ENCODE assay signal across 9 mouse cellular contexts in genomic region chr4:145254418-145254817, GRCm38 (mm10). TPM values are rescaled to one million over a fixed set of nuclear protein-coding genes. Genes with fewer than 3 reads are reported as not detected.
DNase-seq lines count a peak whose midpoint lies in the region; ATAC-seq and TF ChIP-seq lines count a peak whose summit lies in the region.
"Had no signal": no experiment of that assay in that cellular context is flagged by ENCODE, and none has a peak within 500 bp of the region (broad histone marks: within the 10 kb centered on the region; RNA-seq: fewer than 3 reads in every experiment).

No protein-coding gene starts in this region.

- no peak for ATAC-seq in heart, embryonic 13.5 days (ENCODE audit: extremely low read depth, insufficient number of reproducible peaks, low FRiP score, low TSS enrichment)
- ATAC-seq in liver, embryonic 12.5 days, result no peak

- H3K4me2 ChIP-seq in heart, embryonic 13.5 days, result 0 out of 2 replicates have a peak overlapping the region, but pooled peaks have one; percentile 4
- H3K4me2 ChIP-seq in liver, embryonic 12.5 days, result peak overlapping the region; percentile 15; the same call in 1 of the 2 replicates

- TF ChIP-seq POLR2A in small intestine, adult 2 months (IDR thresholded peaks at IDR 0.05; ENCODE audit: low read depth, low read length), result no peak

- in situ Hi-C loops in ES-E14 (cut with MboI; ENCODE audit: low sequenced_read_pairs in 2 of 2, unreplicated experiment in 2 of 2), result no loop called here

- no peak overlapping the region for H3K27ac ChIP-seq in heart, embryonic 13.5 days (replicated peaks)
- no peak overlapping the region for H3K27ac ChIP-seq in ES-E14 (ENCODE audit: insufficient read depth, low read depth, low read length, poor library complexity, severe bottlenecking)
- H3K27ac ChIP-seq in liver, embryonic 12.5 days, result no peak overlapping the region
- no peak overlapping the region for H3K27ac ChIP-seq in small intestine, adult 2 months (ENCODE audit: insufficient read depth, low read depth, low read length)
- no peak overlapping the region for H3K27ac ChIP-seq in embryonic facial prominence, embryonic 10.5 days (replicated peaks)

- 43% methylated on average over 13 of the region's 13 CpGs for WGBS in heart, embryonic 13.5 days
- WGBS in liver, embryonic 12.5 days (ENCODE audit: insufficient replicate concordance), result 22% methylated on average over 13 of the region's 13 CpGs
- 13% methylated on average over 13 of the region's 13 CpGs for WGBS in small intestine, adult 2 months
- 66% methylated on average over 13 of the region's 13 CpGs for WGBS in embryonic facial prominence, embryonic 10.5 days

- no peak for DNase-seq in heart, postnatal 4 days
- DNase-seq in ES-E14 (ENCODE audit: low read depth, low spot score), result no peak
- DNase-seq in adrenal gland, postnatal 25 days, result no peak
- DNase-seq in embryonic facial prominence, embryonic 10.5 days (ENCODE audit: low spot score), result no peak
- DNase-seq in urinary bladder, postnatal 10 days (ENCODE audit: low spot score), result no peak
- DNase-seq: kidney, postnatal 10 days had no signal

- no peak for TF ChIP-seq CTCF in small intestine, adult 2 months (IDR thresholded peaks at IDR 0.05; ENCODE audit: extremely low read depth, insufficient read length, insufficient replicate concordance, low read depth, low read length)

- H3K27me3 ChIP-seq in heart, embryonic 13.5 days (replicated peaks), result 0 out of 2 replicates have a peak, but pooled peaks cover under 1% of the 10 kb centered on the region
- peaks cover 13% of the 10 kb centered on the region; the same call in 1 of the 2 replicates for H3K27me3 ChIP-seq in liver, embryonic 12.5 days (replicated peaks)
- no peaks in the 10 kb centered on the region for H3K27me3 ChIP-seq in small intestine, adult 2 months (ENCODE audit: control insufficient read depth, insufficient read depth, low read length)
- no peaks in the 10 kb centered on the region for H3K27me3 ChIP-seq in embryonic facial prominence, embryonic 10.5 days (replicated peaks; ENCODE audit: low read depth, poor library complexity, severe bottlenecking)

- H3K36me3 ChIP-seq in heart, embryonic 13.5 days, result no peaks in the 10 kb centered on the region
- H3K36me3 ChIP-seq in ES-E14 (ENCODE audit: control insufficient read depth, insufficient read depth, low read length, poor library complexity, severe bottlenecking), result no peaks in the 10 kb centered on the region
- no peaks in the 10 kb centered on the region for H3K36me3 ChIP-seq in liver, embryonic 12.5 days
- no peaks in the 10 kb centered on the region for H3K36me3 ChIP-seq in small intestine, adult 2 months (ENCODE audit: control insufficient read depth, insufficient read depth, low read length)
- no peaks in the 10 kb centered on the region for H3K36me3 ChIP-seq in embryonic facial prominence, embryonic 10.5 days (replicated peaks)

- H3K9me3 ChIP-seq in heart, embryonic 13.5 days, result no peaks in the 10 kb centered on the region
- no peaks in the 10 kb centered on the region for H3K9me3 ChIP-seq in ES-E14 (ENCODE audit: control insufficient read depth, insufficient read depth, low read depth, low read length)
- no peaks in the 10 kb centered on the region for H3K9me3 ChIP-seq in liver, embryonic 12.5 days (replicated peaks)
- H3K9me3 ChIP-seq in embryonic facial prominence, embryonic 10.5 days, result no peaks in the 10 kb centered on the region

- H3K9ac ChIP-seq in heart, embryonic 13.5 days, result no peak overlapping the region
- peak overlapping the region; percentile 31; the same call in 1 of the 2 replicates for H3K9ac ChIP-seq in ES-E14 (ENCODE audit: insufficient read depth, low read depth, low read length, poor library complexity, severe bottlenecking)
- no peak overlapping the region for H3K9ac ChIP-seq in liver, embryonic 12.5 days

- H3K4me3 ChIP-seq in heart, embryonic 13.5 days, result no peak overlapping the region
- H3K4me3 ChIP-seq in ES-E14 (ENCODE audit: insufficient read depth in 1 of 2, low read depth in 1 of 2, low read length in 2 of 2, poor library complexity in 1 of 2, severe bottlenecking in 1 of 2), result no peak overlapping the region; a peak in 1 of 4 replicates
- no peak overlapping the region for H3K4me3 ChIP-seq in liver, embryonic 12.5 days
- peak overlapping the region; percentile 39 for H3K4me3 ChIP-seq in small intestine, adult 2 months (ENCODE audit: low read depth, low read length)
- no peak overlapping the region for H3K4me3 ChIP-seq in embryonic facial prominence, embryonic 10.5 days

- H3K4me1 ChIP-seq in heart, embryonic 13.5 days, result no peaks in the 10 kb centered on the region
- H3K4me1 ChIP-seq in ES-E14 (ENCODE audit: control insufficient read depth in 2 of 2, insufficient read depth in 2 of 2, low read length in 2 of 2, poor library complexity in 1 of 2), result peaks cover 18 to 20% of the 10 kb centered on the region in 2 experiments; a peak in 3 of 4 replicates
- H3K4me1 ChIP-seq in liver, embryonic 12.5 days, result no peaks in the 10 kb centered on the region
- peaks cover 6% of the 10 kb centered on the region; the same call in 1 of the 2 replicates for H3K4me1 ChIP-seq in small intestine, adult 2 months (ENCODE audit: control insufficient read depth, insufficient read depth, insufficient read length, low read length)
- no peaks in the 10 kb centered on the region for H3K4me1 ChIP-seq in embryonic facial prominence, embryonic 10.5 days

TF ChIP-seq in ES-E14, 5 proteins besides CTCF, POLR2A, EP300 and RAD21:
- TF ChIP-seq CHD2 (IDR thresholded peaks at IDR 0.05; ENCODE audit: low read depth, low read length) (no peak), HCFC1 (IDR thresholded peaks at IDR 0.05; ENCODE audit: borderline replicate concordance, insufficient read depth, low read length) (no peak), ZC3H11A (IDR thresholded peaks at IDR 0.05; ENCODE audit: borderline replicate concordance, low read depth, low read length) (no peak), ZNF384 (IDR thresholded peaks at IDR 0.05; ENCODE audit: low read depth, low read length) (no peak), MAFK (IDR thresholded peaks at IDR 0.05; ENCODE audit: insufficient read depth, low read depth, low read length) (peak; percentile 55; the same call in 1 of the 2 replicates)

RNA-seq across cellular contexts. Expression of gene Tnfrsf1b, which starts 7.7 kb away (rescaled TPM):
- polyA plus RNA-seq in heart, embryonic 13.5 days (2015; fragmentation: Nextera tagmentation; extraction: Ambion mirVana), result 2.7 and 3.0 TPM in 2 replicates
- total RNA-seq in heart, postnatal 4 days (2021), result 1 to 10 TPM; 4.5 to 5.0 TPM
- 4.3 and 10.7 TPM in 2 replicates for total RNA-seq in ES-E14 (2012; rRNA removed)
- 4.9 TPM in 2 replicates for polyA plus RNA-seq in liver, embryonic 12.5 days (2016; fragmentation: Nextera tagmentation; extraction: Ambion mirVana)
- polyA plus RNA-seq in small intestine, adult 2 months (2012; rRNA removed), result 13.5 and 14.2 TPM in 2 replicates
- 4.9 and 7.2 TPM in 2 replicates for total RNA-seq in adrenal gland, postnatal 25 days (2021)
- polyA plus RNA-seq in embryonic facial prominence, embryonic 10.5 days (2016; fragmentation: Nextera tagmentation; extraction: Ambion mirVana), result 1.6 and 1.9 TPM in 2 replicates

RNA-seq across cellular contexts. Expression of gene Vps13d, which starts 59.6 kb away (rescaled TPM):
- 6.2 and 6.6 TPM in 2 replicates for polyA plus RNA-seq in heart, embryonic 13.5 days (2015; fragmentation: Nextera tagmentation; extraction: Ambion mirVana)
- total RNA-seq in heart, postnatal 4 days (2021), result 10 to 100 TPM; 67.7 to 68.9 TPM
- total RNA-seq in ES-E14 (2012; rRNA removed), result 15.3 and 23.3 TPM in 2 replicates
- 3.5 and 3.9 TPM in 2 replicates for polyA plus RNA-seq in liver, embryonic 12.5 days (2016; fragmentation: Nextera tagmentation; extraction: Ambion mirVana)
- polyA plus RNA-seq in small intestine, adult 2 months (2012; rRNA removed), result 5.0 and 11.9 TPM in 2 replicates
- total RNA-seq in adrenal gland, postnatal 25 days (2021), result 63.1 and 73.1 TPM in 2 replicates
- 4.5 and 5.2 TPM in 2 replicates for polyA plus RNA-seq in embryonic facial prominence, embryonic 10.5 days (2016; fragmentation: Nextera tagmentation; extraction: Ambion mirVana)
